Mouse (Mus musculus) kidney, postnatal 14 days (tissue): ENCODE measurements around the gene Pfkfb3.
A peak's percentile ranks its signal among the peaks of the same experiment; 100 is the strongest.
"Not testable (repeated sequence)": the region's sequence is repeated elsewhere in the genome, so short reads cannot be mapped to it uniquely, and the experiment has no call there.

Experiments
- DNase-seq: peaks from one replicate; pipeline ENCODE4 v3.0.0; 2022; ENCODE audit warnings: mixed read lengths

The Pfkfb3 gene

GRCm38 (mm10) chr2:11547609-11548008 is 6.3 kb downstream of the Pfkfb3 start:
- peak; percentile 27 for DNase-seq

- DNase-seq, result peak; percentile 75
Measured at GRCm38 (mm10) chr2:11546091-11546490, 7.8 kb downstream of the Pfkfb3 start.

- DNase-seq, result no peak
Measured at GRCm38 (mm10) chr2:11545380-11545779, 8.5 kb downstream of the Pfkfb3 start.

- no peak for DNase-seq
Measured at GRCm38 (mm10) chr2:11544342-11544741, 9.5 kb downstream of the Pfkfb3 start.

GRCm38 (mm10) chr2:11543158-11543557 is 10.7 kb downstream of the Pfkfb3 start:
- no peak for DNase-seq

- peak; percentile 83 for DNase-seq
Measured at GRCm38 (mm10) chr2:11542640-11543039, 11.2 kb downstream of the Pfkfb3 start.

GRCm38 (mm10) chr2:11542121-11542520 is 11.8 kb downstream of the Pfkfb3 start:
- DNase-seq, result no peak

GRCm38 (mm10) chr2:11541528-11541927 is 12.3 kb downstream of the Pfkfb3 start:
- DNase-seq, result not testable (repeated sequence)

- peak; percentile 52 for DNase-seq
Measured at GRCm38 (mm10) chr2:11535966-11536365, 17.9 kb downstream of the Pfkfb3 start.

- DNase-seq, result peak; percentile 98
Measured at GRCm38 (mm10) chr2:11535412-11535928, 18.4 kb downstream of the Pfkfb3 start.

GRCm38 (mm10) chr2:11534826-11535225 is 19.1 kb downstream of the Pfkfb3 start:
- peak; percentile 56 for DNase-seq

- DNase-seq, result no peak
Measured at GRCm38 (mm10) chr2:11530101-11530500, 23.8 kb downstream of the Pfkfb3 start.

- no peak for DNase-seq
Measured at GRCm38 (mm10) chr2:11526063-11526462, 27.8 kb downstream of the Pfkfb3 start.

GRCm38 (mm10) chr2:11524736-11525135 is 29.1 kb downstream of the Pfkfb3 start:
- DNase-seq, result no peak

- no peak for DNase-seq
Measured at GRCm38 (mm10) chr2:11521758-11522157, 32.1 kb downstream of the Pfkfb3 start.

GRCm38 (mm10) chr2:11520786-11521185 is 33.1 kb downstream of the Pfkfb3 start:
- no peak for DNase-seq

- no peak for DNase-seq
Measured at GRCm38 (mm10) chr2:11515828-11516227, 38.0 kb downstream of the Pfkfb3 start.

- DNase-seq, result peak; percentile 56
Measured at GRCm38 (mm10) chr2:11513057-11513967, 40.6 kb downstream of the Pfkfb3 start.

GRCm38 (mm10) chr2:11512127-11512526 is 41.8 kb downstream of the Pfkfb3 start:
- no peak for DNase-seq

- DNase-seq, result no peak
Measured at GRCm38 (mm10) chr2:11503736-11504135, 50.1 kb downstream of the Pfkfb3 start.

GRCm38 (mm10) chr2:11502901-11503431 is 50.9 kb downstream of the Pfkfb3 start:
- peak; percentile 86 for DNase-seq

GRCm38 (mm10) chr2:11502255-11502765 is 51.6 kb downstream of the Pfkfb3 start:
- DNase-seq, result no peak
